Mouse (Mus musculus) cortical plate, adult 2 months (tissue): ENCODE data around the gene Mei1.

ENCODE experiments used
- CTCF ChIP-seq: fragments of 200-500 bp; IDR thresholded peaks from 2 replicates; pipeline ENCODE4 v1.5.1; 2011; ENCODE audit warnings: mild to moderate bottlenecking, control low read depth, low read length; ENCODE audit not compliant: insufficient read depth; ENCODE audit errors: extremely low read depth
- POLR2A ChIP-seq: fragments of 200-500 bp; IDR thresholded peaks from 2 replicates; pipeline ENCODE4 v1.6.1; 2011; ENCODE audit warnings: mild to moderate bottlenecking, low read length, control low read depth; ENCODE audit not compliant: insufficient read depth; ENCODE audit errors: extremely low read depth

DNA sequence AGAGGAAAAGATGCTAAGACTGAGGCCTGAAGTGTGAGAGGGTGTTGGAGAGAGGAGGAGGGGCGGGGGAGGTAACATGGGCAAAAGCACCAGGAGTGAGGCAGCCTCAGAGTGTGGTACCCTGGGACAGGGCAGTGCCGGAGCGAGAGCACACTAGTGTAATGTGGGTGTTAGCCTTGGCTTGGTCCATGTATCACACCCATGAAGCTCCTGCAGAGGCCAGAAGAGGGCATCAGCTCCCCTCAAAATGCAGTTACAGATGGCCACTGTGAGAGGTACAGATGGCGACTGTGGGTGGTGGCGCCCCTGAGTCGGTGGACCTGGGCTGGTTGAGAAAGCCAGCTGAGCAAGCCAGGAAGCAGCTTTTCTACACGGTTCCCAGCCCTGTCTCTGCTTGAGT is 11.4 kb downstream of the Mei1 start:
- TF ChIP-seq CTCF (peak; percentile 74), POLR2A (no peak)
